Mouse (Mus musculus): Measurements from ENCODE around the gene Fam83c. TPM values are rescaled to one million over a fixed set of nuclear protein-coding genes. Genes with fewer than 3 reads are reported as not detected.
A peak's percentile ranks its signal among the peaks of the same experiment; 100 is the strongest.

The Fam83c gene
- polyA plus RNA-seq, 3 experiments from 2014 or later, result not detected

DNA sequence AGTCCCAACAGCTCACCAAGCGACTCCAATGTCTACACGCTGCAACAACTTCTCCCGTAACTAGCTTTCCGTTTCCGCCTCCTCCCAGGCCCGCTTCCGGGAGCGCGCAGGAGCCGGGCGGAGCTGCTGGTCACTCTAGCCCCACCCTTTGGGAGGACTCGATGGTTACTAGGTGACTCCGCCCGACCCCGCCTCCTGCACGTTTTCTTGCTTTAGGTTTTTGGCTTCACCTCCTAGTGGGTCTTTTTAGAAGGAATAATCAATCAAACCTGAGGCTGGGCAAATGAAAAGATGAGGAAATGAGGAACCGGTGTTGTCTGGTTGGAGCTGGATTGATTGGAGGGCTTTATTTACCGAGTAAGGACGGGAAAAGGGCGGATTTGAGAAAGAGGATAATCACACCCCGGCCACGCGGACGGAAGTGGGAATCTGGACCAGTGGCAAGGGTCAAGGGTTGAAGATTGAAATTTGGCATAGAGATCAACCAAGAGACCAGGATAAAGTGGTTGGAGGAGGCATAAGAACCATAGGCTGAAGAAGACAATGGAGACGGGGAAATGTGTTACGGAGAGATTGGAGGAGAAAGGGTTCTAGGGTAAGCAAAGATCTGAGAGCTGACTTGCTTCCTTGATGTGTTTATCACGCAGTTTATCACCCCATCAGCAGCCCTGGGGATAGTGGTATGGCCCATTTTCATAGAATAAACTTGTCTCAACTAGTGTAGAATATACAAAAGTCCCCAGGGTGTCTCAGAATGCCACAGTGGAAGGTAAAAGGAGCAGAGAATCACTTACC lies 7.8 kb downstream of the Fam83c start, which contains the start of gene Eif6:
Eif6 (minus strand) TSS at position 296 of the 795 bp plus-strand sequence.
- peak; percentile 96 for ATAC-seq

DNA sequence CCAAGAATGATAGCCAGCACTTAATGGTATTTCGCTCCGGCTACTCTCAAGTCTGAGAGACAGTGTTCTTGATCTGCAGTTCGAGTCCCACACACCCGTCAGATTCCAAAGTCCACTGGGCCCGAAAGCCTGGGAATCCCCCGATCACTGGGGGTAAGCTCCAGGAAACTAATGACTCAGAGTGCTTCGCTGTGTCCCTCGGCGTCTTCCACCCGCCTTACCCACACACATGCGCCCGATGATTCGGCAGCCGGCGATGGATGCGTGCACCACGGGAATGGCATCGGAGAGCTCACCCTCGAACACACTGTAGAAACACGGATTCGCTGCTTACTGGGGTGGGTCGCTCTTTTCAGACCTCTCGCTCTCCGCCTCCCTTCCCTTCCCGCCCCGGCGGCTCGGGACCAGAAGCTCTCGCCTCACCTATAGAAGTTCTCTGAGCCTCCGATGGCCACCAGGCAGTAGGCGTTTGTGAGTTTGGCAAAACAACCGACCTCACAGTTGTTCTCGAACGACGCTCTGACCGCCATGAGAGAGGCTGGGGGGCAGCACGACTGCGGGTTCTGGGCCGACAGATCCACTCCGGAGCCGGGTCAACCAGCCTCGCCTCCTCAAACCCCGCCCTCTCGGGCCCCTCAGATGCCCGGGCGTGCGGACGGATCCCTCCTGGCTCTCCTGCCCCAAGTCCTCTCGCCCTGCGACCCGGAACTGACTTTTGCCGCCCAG lies 8.6 kb downstream of the Fam83c start:
- ATAC-seq, result no peak

DNA sequence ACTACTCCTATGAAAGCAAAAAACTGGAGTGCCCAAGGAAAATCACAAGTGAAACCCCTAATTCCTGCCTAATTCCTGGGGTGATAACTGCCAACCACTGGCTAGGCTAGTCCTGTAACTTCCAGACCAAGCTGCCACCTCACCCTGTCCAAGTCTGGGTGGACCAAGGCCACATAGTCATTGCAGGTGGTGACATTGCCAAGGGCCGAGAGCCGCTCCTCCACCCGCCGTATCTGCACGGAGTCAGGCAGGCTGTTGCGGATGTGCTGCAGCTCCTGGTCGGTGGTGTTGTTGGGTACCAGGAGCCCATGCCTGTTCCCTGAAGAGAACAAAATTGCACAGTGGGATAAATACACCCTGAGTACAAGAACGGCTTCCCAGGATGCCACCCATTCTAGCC lies 10.9 kb downstream of the Fam83c start:
- ATAC-seq, result no peak

DNA sequence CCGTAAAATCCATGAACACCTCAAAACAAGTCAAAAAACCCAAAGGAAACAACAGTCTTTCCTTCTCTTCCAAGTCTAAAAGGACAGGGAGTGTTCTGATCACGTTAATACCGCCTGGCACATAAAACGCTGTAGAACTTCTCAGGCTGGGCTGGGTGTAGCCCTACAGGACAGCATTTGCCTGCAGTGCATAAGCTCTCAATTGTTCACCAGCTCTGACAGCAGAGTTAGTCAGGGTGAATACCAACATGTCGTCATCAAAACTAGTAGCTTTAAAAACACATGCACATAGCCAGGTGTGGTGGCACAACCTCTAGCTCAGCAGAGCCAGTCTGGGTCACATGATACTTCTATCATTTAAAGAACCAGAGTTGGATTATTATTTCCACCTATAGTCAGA lies 13.9 kb downstream of the Fam83c start:
- no peak for ATAC-seq

DNA sequence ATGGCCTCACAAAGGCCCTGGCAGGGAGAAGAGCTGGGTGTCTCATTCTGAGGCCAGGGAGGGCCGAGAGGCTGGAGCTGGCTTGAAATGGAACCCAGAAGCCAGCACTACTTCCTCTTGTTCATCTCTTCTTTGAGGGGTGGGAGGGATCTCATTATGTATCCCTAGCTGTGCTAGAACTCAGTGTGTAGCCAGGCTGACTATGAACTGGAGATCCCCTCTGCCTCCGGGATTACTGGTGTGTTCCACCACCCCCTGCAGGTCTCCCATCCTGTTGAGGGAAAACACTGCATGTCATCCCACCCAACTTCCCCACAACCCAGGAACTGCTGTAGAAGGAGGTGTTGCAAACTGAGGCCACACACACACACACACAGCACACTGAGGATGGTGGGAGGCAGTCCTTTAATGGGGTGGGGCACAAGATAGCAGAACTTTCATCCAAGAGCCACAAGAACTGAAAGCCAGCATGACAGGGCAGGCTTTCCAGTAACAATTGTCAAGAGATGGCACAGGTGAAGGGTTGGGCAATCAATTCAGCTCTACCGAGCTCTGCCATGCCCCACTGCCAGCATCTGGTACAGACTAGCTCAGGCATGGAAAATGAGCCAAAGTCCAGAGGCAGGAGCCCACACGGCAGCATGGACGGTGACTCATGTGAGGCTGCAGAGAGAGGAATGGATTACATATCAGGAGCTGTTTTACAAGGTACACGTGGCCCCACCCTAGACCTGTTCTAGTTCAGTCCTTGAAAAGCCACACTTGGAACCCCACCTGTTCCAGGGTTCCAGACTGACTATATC lies 15.0 kb downstream of the Fam83c start:
- peak; percentile 4 for ATAC-seq

DNA sequence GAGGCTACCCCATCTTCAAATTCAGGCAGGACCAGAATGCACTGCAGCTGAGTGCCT lies 15.4 kb downstream of the Fam83c start, which contains the start of gene BC029722:
BC029722 (minus strand) TSS at position 35 of the 57 bp plus-strand sequence.
- no peak for ATAC-seq

DNA sequence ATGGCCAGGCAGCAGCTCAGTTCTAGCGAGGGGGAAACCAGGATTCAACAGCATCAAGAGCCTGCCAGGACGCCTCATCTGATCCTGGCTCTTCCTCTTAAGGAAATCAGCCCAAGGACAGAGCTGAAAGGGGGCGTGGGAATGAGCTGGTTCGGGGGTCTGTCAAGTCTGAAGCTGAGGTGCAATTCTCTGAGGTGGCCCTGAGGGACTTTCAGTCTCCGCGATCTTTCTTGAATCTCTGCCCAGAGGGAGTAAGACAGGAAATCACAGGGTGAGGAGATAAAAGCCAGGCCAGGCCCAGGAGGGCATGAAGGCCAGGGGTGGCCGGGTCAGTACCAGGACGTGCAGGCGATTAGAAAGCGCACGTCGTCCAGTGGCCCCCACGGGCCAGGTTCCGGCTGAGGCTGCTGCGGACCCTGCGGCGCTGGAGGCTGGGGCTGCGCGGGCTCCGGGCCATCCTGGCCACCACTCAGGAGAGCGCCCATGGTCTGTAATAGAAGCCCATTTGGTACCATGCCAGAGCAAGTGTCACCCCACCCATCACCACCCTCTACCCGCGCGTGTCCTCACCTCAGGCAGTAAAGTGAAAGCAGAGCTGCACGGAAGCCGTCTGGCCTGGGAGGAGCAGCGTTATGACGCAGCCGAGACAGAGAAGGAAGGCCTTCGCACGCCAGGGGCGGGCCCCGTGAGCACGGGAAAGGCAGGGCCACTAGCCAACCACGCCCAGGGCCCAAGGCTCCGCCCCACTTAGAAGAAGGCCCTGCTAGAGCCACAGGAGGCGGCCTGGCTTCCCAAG lies 15.9 kb downstream of the Fam83c start:
- peak; percentile 98 for ATAC-seq

DNA sequence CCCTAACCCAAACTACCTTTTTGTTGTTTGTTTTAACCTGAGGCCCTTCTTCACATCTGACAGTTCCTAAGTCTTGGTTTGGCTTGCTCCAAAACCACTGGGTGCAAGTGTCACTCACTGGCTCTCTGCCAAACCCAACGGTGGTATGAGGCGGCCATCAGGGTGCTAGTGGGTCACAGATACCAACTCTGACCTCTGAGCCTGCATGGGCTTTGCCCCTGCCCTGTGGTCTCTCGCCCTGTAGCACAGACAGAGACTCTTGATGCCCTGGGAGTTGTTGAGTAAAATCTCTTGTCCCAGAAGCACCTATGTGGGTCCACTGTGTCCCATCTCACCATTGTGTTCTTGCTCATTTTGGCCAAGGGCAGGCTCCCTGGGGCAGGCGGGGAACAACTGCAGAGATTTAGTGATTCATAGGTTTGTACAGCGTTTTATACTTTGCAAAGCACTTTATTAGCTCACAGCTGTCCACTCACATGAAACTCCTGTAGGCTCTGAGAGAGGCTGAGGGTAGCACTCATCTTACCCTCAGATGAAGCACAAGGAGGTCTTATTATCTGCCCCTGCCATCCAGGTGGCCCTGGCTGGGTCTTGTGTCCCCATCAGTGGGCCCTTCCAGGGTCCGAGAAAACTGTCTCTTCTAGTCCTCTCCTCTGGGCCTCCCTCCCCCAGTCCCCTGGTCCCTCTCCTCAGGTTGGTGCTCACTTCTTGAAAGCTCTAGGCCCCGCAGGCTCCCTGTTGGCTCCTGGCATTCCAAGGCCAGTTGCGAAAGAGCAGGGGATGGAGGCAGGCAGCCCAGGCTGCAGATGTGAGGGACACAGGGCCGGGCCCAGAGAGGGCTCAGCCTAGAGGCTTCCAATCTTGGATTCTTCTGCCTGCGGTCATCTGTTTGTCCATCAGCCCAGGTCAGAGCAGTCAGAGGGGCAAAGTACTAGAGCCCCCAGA lies 17.1 kb downstream of the Fam83c start:
- ATAC-seq, result no peak

DNA sequence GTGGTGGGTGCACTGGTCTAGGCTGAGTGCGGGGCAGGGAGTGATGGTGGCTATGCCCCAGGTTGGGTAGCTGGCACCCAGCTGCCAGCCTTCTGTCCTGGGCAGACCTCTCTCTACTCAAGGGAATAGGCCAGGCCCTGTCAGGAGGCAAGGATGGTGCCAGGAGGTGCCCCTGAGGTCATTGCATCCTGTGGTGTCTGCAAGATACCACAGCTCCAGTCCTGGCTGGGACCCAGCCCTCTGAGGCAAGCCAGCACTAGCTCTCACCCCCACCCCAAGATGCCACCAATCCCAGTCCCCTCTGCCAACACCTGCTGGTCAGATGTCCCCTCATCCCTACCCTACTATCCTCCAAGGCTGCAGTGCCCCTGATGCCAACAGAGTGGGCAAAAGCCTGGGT lies 18.5 kb downstream of the Fam83c start:
- no peak for ATAC-seq

DNA sequence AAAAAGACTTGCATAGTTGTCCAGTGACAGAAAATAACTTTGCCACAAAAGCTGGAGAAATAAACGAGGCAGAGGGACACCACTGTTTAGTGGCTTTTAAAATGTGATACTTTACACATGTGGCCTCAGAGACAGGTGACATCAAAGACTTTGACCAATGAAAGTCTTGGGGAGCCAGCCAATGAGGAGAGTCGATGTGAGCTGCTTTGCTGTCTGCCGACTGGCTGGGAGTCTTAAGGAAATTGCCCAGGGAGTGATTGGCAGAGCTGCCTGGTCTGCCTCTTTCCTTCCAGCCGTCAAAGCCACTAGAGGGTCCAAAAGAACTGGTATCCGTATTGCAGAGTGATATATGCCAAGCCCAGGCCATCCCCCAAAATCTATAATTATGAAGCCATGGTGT lies 19.8 kb downstream of the Fam83c start:
- no peak for ATAC-seq

DNA sequence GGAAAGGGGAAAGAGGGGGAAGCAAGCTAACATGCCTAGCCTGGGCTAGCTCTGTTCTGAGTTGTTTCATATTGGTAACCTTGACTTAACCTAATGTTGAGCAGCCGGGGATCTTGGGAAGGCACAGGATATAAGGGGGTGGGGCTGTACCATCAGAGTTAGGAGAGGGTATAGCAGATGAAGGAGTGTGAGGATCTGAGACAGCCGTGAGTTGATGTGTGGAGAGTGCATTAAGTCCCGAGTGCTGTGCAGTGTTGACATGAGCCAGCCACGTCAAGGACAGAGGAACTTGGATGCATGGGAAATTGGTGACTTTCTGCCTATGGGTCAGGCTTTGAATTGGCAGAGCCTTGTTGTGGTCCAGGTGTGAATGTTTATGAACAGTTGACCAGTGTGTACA lies 22.0 kb downstream of the Fam83c start:
- no peak for ATAC-seq

DNA sequence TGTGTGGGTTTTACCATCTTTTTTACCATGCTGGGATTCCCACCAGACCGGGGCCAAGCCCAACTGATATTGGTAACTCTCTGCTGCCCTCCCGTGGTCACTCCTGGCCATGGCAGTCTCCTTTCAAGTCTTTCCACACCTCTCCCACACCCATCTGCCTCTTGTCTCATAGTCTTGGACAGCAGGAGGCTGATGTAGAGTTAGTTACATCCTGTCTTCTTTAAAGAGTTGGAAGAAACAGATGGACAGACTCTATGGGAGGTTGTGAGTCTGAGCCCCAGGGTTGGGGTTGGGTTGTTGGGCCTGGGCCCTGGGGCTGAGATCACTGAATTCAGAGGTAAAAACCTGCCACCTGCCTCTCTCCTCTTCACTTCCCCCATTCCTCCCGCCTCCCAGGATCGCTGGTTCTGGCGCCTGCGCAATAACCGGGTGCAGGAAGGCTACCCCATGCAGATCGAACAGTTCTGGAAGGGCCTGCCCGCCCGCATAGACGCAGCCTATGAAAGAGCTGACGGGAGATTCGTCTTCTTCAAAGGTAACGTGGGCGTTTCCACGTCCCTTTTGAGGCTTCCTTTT lies 22.7 kb downstream of the Fam83c start:
- peak; percentile 77 for ATAC-seq

DNA sequence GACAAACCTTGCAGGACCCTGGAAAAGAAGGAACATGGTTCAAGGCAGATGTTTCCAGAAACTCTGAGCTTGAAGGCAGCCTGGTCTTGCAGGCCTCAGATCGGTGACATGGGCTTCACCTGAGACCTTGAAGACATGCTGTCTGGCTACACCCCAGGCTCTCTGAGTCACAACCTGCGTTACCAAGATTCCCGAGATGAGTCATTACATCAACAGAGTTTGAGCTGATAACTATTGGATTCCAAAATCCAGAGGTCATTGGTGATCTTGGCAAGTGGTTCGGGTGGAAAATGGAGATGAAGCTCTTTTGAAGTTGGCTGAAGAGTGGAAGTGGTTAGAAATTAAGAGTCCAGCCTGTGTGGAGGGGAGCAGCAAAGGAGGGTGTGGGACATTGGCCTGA lies 25.0 kb downstream of the Fam83c start:
- ATAC-seq, result no peak

DNA sequence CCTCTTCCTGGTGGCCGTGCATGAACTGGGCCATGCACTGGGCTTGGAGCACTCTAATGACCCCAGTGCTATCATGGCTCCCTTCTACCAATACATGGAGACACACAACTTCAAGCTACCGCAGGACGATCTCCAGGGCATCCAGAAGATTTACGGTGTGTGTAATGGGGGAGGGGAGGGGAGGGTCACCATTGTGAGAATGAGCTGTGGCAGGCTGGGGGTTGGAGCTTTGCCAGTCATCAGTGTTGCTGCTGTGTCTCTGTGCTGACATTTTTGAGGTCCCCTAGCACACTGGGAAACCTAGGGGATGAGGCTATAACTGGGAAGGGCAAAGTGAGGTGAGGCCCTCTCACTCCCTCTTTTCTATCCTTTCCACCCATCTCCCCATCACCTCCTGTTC lies 27.2 kb downstream of the Fam83c start:
- ATAC-seq, result no peak

DNA sequence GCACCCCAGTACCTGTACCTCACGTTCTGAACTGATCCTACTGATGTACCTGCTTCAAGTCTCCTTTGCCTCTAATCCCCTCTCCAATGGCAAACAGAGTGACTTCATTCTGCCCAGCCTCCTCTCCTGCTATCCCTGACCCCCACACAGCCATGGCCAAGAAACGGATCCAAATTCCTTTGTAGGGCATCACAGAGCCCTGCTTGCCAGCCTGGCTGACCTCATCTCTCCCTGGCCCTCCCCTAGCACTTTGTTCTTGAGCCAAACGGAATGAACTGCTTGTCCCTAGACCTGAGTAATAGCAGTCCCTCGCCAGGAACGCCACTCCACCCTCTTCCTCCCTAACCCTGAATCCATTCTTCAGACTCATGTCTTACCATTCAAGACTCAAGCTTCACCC lies 28.1 kb downstream of the Fam83c start:
- no peak for ATAC-seq

DNA sequence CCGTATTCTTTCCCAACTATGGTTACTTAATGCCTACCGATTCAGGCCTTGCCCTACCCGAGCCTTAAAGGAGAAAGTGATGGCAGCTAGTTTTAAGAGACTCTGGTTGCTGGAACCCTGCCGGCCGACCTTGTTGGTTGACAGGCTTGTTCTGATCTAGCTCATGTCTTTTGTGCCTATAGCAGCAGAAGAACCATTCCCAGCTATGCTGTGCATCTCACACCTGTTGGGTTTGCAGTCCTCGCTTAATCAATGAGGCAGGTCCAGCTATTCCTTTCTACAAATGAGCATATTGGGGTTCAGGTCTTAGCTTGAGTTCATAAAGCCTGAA lies 28.8 kb downstream of the Fam83c start:
- ATAC-seq, result no peak

DNA sequence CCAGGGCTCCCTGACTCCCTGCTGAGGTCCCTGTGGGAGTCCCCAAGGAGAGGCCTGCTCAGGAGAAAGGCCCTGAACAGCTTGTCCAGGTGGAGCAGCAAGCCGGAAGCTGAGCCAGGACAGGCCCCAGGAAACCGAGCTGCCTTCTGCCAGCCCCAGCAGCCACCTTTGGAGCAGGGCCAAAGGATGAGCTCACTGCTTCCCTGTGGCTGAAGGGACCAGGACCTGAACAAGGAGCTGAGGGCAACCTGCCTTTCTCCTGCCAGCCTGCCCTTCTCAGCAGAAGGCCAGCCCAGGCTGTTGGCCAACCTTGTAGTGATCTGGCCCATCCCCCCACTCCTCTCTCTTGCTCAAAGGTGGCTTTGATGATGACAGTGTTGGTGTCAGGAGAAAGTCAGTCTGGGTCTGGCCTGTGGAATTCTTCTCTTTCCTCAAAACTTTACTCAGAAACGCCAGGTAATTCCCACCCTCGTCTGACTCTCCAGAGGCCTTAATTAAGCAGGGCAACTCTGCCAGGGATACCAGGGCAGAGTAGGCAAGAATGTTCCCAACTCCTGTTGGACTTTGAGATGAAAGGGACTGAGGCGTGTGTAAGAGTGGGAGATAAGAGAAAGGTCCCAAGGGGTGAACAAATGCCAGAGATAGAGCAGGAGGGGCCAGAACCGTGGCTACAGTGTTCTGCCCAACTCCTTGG lies 29.3 kb downstream of the Fam83c start:
- no peak for ATAC-seq

DNA sequence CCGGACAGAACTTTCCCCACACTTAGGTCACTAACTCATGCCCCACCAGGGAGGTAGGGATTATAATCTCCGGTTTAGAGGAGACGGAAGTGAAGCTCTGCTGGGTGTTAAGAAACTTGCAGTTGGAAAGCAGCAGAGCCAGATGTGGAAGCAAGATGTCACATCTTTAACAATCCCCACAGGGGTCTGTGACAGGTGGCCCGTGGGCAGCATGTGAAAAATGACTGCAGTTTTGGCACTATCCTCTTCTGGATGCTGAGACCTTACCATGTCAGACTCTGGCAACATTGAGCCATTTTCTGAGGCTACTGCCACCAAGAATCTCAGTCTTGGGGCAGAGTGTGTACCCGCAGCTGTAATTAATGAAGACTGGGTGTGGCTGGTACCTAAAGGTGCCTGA lies 30.6 kb downstream of the Fam83c start:
- ATAC-seq, result no peak

DNA sequence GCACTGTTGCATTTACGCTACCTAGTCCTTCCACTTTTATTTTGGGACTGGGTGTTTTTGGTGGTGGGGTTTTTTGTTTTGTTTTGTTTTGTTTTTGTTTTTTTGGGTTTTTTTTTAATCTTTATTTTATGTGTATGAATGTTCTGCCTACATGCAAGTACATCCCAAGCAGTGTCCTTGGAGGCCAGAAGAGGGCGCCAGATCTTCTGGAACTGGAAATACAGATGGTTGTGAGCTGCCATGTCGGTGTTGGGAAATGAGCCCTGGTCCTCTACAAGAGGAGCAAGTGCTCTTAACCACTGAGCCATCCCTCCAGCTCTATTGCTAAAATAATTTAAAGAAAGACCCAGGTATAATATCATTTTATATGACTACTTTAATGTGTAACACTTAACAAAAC lies 31.9 kb downstream of the Fam83c start:
- no peak for ATAC-seq

DNA sequence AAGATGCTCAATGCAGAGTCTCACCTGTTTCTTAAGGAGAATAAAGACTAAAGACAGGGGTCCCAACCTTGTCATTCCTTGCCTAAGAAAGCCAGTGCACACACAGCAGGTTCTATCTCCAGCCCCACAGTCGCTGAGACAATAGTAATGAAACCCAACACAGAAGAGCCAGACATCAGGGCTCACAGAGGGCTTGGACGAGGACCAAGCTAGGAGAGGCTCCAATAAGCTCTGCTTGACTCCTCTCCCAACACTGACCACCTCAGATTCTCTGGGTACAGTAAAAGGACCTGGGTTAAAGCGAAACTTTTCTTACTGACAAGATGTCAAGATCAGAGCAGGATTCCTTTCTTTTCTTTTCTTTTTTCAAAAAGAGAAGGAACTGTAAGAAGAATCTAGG lies 36.0 kb downstream of the Fam83c start:
- ATAC-seq, result no peak
